Mouse (Mus musculus) ES-Bruce4 (cell line): Measurements from ENCODE around the gene Dlx6. TPM values are rescaled to one million over a fixed set of nuclear protein-coding genes. Genes with fewer than 3 reads are reported as not detected.

Source experiments
- H3K27ac ChIP-seq: 2 replicates; pipeline ENCODE4 v1.5.1; 2012; ENCODE audit warnings: low read length, inconsistent platforms; ENCODE audit not compliant: insufficient read depth
- H3K27me3 ChIP-seq: 2 replicates; pipeline ENCODE4 v1.6.1; 2012; ENCODE audit warnings: mild to moderate bottlenecking, low read length, inconsistent platforms; ENCODE audit not compliant: control insufficient read depth, poor library complexity, insufficient read depth, severe bottlenecking
- H3K36me3 ChIP-seq: 2 replicates; pipeline ENCODE4 v1.6.1; 2012; ENCODE audit warnings: inconsistent platforms, mild to moderate bottlenecking, low read length, moderate library complexity; ENCODE audit not compliant: control insufficient read depth, poor library complexity, insufficient read depth, severe bottlenecking
- H3K4me1 ChIP-seq: one replicate; pipeline ENCODE4 v1.8.1; 2011; ENCODE audit warnings: low read length; ENCODE audit not compliant: control insufficient read depth, insufficient read depth
- H3K4me3 ChIP-seq: 2 replicates; pipeline ENCODE4 v1.5.1; 2011; ENCODE audit warnings: low read depth, mild to moderate bottlenecking, low read length
- H3K9ac ChIP-seq: 2 replicates; pipeline ENCODE4 v1.6.1; 2012; ENCODE audit warnings: low read depth, mild to moderate bottlenecking, inconsistent platforms; ENCODE audit not compliant: poor library complexity, severe bottlenecking
- H3K9me3 ChIP-seq: replicated peaks from 2 replicates; pipeline ENCODE4 v1.6.1; 2012; ENCODE audit warnings: mild to moderate bottlenecking, low read length, inconsistent platforms; ENCODE audit not compliant: control insufficient read depth, poor library complexity, insufficient read depth, severe bottlenecking
- CTCF ChIP-seq: IDR thresholded peaks from one replicate; pipeline ENCODE4 v1.8.1; 2011; ENCODE audit warnings: low read depth, low read length
- EP300 ChIP-seq: IDR thresholded peaks from 2 replicates; pipeline ENCODE4 v1.6.1; 2011; ENCODE audit warnings: low read depth, low read length; ENCODE audit not compliant: insufficient read depth
- POLR2A ChIP-seq: IDR thresholded peaks from one replicate; pipeline ENCODE4 v1.8.1; 2011; ENCODE audit warnings: low read length; ENCODE audit not compliant: insufficient read depth
- polyA plus RNA-seq: library from polyadenylated mRNA; stranded (reverse); fragments of >200 nt; gene quantifications from 2 replicates; pipeline ENCODE4 v1.2.4, GENCODE M21; 2011; ENCODE audit warnings: low read depth; ENCODE audit not compliant: missing spikeins, insufficient read depth, insufficient read length

The Dlx6 gene
- polyA plus RNA-seq, 1 experiment, result not detected

DNA sequence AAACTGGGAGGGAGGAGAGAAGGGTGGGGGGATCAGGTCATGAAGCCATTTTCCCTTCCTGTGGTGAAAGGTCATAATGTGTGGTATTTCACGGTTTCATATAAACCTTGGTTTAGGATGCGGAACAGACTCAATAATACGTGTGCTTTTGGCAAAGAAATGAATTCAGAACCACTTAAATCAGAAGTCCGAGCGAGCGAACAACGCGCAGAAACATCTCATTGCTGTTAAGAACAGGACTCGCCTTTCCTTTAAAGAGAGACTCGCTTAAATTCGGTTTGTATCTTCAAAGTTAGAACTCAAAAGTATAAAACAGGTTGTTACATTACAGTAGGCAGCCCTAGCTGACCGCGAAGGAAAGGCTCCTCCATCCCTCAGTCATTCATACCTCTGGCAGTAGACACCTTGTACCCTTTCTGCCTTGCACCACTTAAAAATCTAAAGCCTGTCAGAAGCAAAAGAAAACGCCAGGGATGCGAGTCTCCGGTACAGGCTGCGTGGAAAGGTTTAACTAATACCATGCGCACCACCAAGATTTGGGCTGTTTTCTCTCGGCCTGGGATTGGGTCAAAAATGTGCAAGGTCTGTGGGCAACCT, 10.4 kb downstream of the Dlx6 start:
- H3K9me3 ChIP-seq, result 0 out of 2 replicates have a peak, but pooled peaks cover 2% of the 10 kb centered on the region
- H3K36me3 ChIP-seq, result no peaks in the 10 kb centered on the region
- TF ChIP-seq POLR2A (no peak), EP300 (no peak), CTCF (no peak)
- H3K27ac ChIP-seq, result no peak overlapping the region
- no peak overlapping the region for H3K9ac ChIP-seq
- peaks cover 2% of the 10 kb centered on the region for H3K4me1 ChIP-seq
- H3K27me3 ChIP-seq, result peaks cover 45% of the 10 kb centered on the region
- H3K4me3 ChIP-seq, result no peak overlapping the region

DNA sequence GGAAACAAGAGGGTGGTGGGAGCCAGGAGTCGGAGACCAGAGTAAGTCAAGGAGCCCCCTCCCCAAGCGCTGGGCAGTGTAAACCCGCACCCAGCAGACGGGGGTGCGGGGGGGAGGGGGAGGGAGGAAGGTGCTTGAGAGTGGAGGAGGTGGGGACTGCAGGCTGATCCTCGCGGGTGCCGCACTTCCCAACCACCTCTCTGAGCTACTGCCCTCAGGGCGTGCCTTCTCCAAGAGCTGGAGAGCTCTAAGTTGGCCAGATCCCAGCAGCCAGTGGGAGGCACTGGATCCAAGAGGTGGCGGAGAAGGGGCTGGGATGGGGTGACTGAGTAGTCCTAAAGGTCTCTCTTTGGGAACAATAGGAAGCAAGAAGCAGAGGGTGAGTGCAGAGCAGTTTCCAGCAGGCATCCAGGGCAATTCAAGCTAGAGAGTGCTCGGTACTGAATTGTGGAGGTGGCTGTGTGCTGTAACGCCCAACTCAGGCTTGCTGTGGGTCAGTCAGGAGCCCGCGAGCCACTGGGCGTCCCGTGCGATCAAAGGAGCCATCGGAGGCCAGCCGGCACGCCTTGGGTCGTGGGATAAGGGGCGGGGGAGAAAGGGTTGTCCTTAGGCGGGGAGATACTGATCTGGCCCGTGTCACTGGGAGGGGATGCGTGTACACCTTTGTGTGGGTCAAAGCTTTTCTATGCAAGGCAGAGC, 11.1 kb downstream of the Dlx6 start:
- Histone ChIP-seq H3K4me1 (peaks cover 2% of the 10 kb centered on the region), H3K4me3 (peak overlapping the region; percentile 12), H3K27me3 (peaks cover 47% of the 10 kb centered on the region), H3K27ac (no peak overlapping the region), H3K9me3 (peaks cover 6% of the 10 kb centered on the region; the same call in 1 of the 2 replicates), H3K9ac (no peak overlapping the region), H3K36me3 (no peaks in the 10 kb centered on the region)
- TF ChIP-seq EP300 (no peak), POLR2A (no peak), CTCF (no peak)

DNA sequence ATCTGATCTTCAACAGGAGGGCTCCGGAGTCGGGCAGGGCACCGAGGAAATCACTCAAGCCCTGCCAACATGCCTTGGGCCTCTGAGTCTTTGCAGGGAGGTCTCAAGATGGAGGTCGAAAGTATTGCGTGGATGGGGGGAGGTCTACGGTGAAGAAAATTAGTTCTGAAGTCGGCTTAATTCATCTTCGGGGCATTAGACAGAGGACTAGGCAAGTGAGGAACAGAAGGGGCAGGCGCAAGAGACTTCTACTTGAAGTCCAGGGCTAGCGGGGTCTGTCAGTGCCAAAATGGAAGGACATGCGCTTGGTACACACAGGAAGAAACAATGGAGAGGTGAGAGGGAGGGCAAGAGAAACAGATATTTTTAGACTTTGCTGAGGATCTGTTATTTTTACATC, 12.0 kb downstream of the Dlx6 start:
- Histone ChIP-seq H3K27me3 (peaks cover 54% of the 10 kb centered on the region), H3K36me3 (no peaks in the 10 kb centered on the region), H3K4me3 (no peak overlapping the region), H3K9me3 (peaks cover 6% of the 10 kb centered on the region; the same call in 1 of the 2 replicates), H3K4me1 (peaks cover 2% of the 10 kb centered on the region), H3K27ac (no peak overlapping the region), H3K9ac (no peak overlapping the region)
- TF ChIP-seq EP300 (no peak), CTCF (no peak), POLR2A (no peak)

DNA sequence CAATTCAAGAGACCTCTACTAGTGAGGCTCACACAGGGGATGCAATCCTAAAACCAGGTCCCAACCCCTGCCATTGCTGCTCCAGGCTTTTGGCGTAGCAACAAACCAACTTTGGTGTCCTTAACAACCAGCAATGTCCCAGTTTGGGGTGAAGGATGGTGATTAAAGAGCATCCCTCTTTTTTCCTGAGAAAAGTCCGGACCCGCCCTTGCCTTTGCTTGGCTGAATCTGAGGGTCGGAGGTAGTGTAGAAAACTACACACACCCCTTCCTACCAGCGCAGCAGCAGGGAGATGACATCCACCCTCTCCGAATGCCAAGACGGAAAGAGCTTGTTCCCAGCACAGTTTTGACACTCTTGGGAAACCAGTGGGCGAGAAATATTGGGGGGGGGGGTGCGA, 12.5 kb downstream of the Dlx6 start:
- H3K4me3 ChIP-seq, result no peak overlapping the region
- H3K9me3 ChIP-seq, result peaks cover 6% of the 10 kb centered on the region; the same call in 1 of the 2 replicates
- no peak overlapping the region for H3K9ac ChIP-seq
- H3K36me3 ChIP-seq, result no peaks in the 10 kb centered on the region
- no peak for TF ChIP-seq EP300
- TF ChIP-seq CTCF, result no peak
- TF ChIP-seq POLR2A, result no peak
- H3K27ac ChIP-seq, result no peak overlapping the region
- peaks cover 59% of the 10 kb centered on the region for H3K27me3 ChIP-seq
- peaks cover 2% of the 10 kb centered on the region for H3K4me1 ChIP-seq

DNA sequence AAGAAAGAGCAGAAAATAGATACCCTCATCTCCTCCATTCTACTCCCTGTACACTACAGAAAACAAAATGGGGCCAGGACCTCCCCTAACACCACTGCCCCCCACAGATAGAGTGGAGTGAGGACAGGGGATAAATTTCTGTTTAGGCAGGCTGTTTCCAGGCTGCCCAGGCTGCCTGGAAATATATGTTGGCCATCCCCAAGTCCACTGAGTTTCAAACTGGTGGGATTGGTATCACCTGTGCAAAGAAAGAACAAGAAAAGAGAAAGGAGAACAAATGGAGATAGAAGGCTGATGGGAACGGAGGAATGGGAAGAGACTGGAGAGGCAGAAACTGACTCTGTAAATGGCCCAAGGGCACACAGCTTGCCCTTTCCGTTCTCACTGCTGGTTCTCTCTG, 13.1 kb downstream of the Dlx6 start:
- H3K27me3 ChIP-seq, result peaks cover 65% of the 10 kb centered on the region
- peaks cover 2% of the 10 kb centered on the region for H3K4me1 ChIP-seq
- no peak overlapping the region for H3K4me3 ChIP-seq
- H3K36me3 ChIP-seq, result no peaks in the 10 kb centered on the region
- H3K9ac ChIP-seq, result no peak overlapping the region
- no peak overlapping the region for H3K27ac ChIP-seq
- no peak for TF ChIP-seq CTCF
- TF ChIP-seq EP300, result no peak
- TF ChIP-seq POLR2A, result no peak
- H3K9me3 ChIP-seq, result peaks cover 6% of the 10 kb centered on the region; the same call in 1 of the 2 replicates

DNA sequence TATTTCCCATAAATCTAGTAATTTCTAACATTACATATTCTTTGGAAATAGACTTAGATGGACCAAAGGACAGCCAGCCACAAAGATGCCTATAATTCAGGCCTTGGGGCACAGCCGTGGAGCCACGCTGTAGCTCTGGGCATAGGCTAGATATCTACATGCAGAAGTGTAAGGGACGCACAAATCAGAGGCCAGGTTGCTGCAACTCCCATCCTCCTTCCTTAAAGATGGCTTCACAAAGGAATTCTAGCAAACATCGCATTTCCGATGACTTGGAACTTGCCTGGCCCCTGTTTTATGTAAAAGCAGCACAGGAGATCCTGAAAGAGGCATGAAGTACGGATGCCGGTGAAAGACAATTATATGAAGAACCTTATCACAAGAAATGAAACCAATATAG, 13.6 kb downstream of the Dlx6 start:
- Histone ChIP-seq H3K9ac (no peak overlapping the region), H3K4me1 (peaks cover 2% of the 10 kb centered on the region), H3K27me3 (peaks cover 65% of the 10 kb centered on the region), H3K9me3 (peaks cover 6% of the 10 kb centered on the region; the same call in 1 of the 2 replicates), H3K4me3 (no peak overlapping the region), H3K36me3 (no peaks in the 10 kb centered on the region), H3K27ac (no peak overlapping the region)
- TF ChIP-seq CTCF (no peak), POLR2A (no peak), EP300 (no peak)
